Mouse (Mus musculus) MEL (cell line): ENCODE measurements around the gene Mtmr11. TPM values are rescaled to one million over a fixed set of nuclear protein-coding genes. Genes with fewer than 3 reads are reported as not detected.

Experiments
- DNase-seq: peaks from one replicate; pipeline ENCODE4 v3.0.0; 2011; ENCODE audit warnings: low read depth, low spot score
- H3K27ac ChIP-seq: 2 replicates; pipeline ENCODE4 v1.5.1; 2012; ENCODE audit warnings: low read depth, mild to moderate bottlenecking, control low read depth, low read length, moderate library complexity; ENCODE audit not compliant: control insufficient read depth
- H3K27me3 ChIP-seq, 2 experiments: fragments of 150-350 bp in 1 of 2; sonication (generic) in 1 of 2; 2 replicates each; pipeline ENCODE4 v1.6.1; 2012; ENCODE audit warnings: low read length in 2 of 2, mild to moderate bottlenecking in 2 of 2, improper control_type of control experiment in 1 of 2, moderate library complexity in 1 of 2; ENCODE audit not compliant: insufficient read depth in 2 of 2, control insufficient read depth in 1 of 2
- H3K36me3 ChIP-seq, 2 experiments: 2 replicates each; pipeline ENCODE4 v1.6.1; 2012 to 2014; ENCODE audit warnings: low read length in 2 of 2, improper control_type of control experiment in 1 of 2, inconsistent platforms in 1 of 2, mild to moderate bottlenecking in 1 of 2; ENCODE audit not compliant: insufficient read depth in 2 of 2, control insufficient read depth in 1 of 2
- H3K4me1 ChIP-seq, 2 experiments: fragments of 150-350 bp in 1 of 2; sonication (generic) in 1 of 2; 2 replicates each; pipeline ENCODE4 v1.6.1; 2012; ENCODE audit warnings: low read length in 2 of 2, improper control_type of control experiment in 1 of 2, mild to moderate bottlenecking in 1 of 2; ENCODE audit not compliant: insufficient read depth in 2 of 2, control insufficient read depth in 1 of 2
- H3K4me3 ChIP-seq, 2 experiments: fragments of 150-350 bp in 1 of 2; sonication (generic) in 1 of 2; 2 replicates each; pipeline ENCODE4 v1.5.1; 2012; ENCODE audit warnings: low read depth in 2 of 2, low read length in 2 of 2, mild to moderate bottlenecking in 2 of 2, moderate library complexity in 2 of 2, control low read depth in 1 of 2, improper control_type of control experiment in 1 of 2; ENCODE audit not compliant: control insufficient read depth in 1 of 2, insufficient read depth in 1 of 2
- H3K79me2 ChIP-seq: 2 replicates; pipeline ENCODE4 v1.6.1; 2012; ENCODE audit warnings: mild to moderate bottlenecking, low read length, moderate library complexity; ENCODE audit not compliant: control insufficient read depth, poor library complexity, insufficient read depth
- H3K9ac ChIP-seq: 2 replicates; pipeline ENCODE4 v1.6.1; 2012; ENCODE audit warnings: low read depth, mild to moderate bottlenecking, control low read depth, low read length, moderate library complexity; ENCODE audit not compliant: control insufficient read depth, poor library complexity, severe bottlenecking
- H3K9me3 ChIP-seq: fragments of 150-350 bp; sonication (generic); replicated peaks from 2 replicates; pipeline ENCODE4 v1.6.1; 2012; ENCODE audit warnings: mild to moderate bottlenecking, low read length, improper control_type of control experiment, moderate library complexity; ENCODE audit not compliant: insufficient read depth
- CHD1 ChIP-seq: IDR thresholded peaks from 2 replicates; pipeline ENCODE4 v1.6.1; 2012; ENCODE audit warnings: low read depth, mild to moderate bottlenecking, inconsistent platforms, low read length, improper control_type of control experiment
- CTCF ChIP-seq, 3 experiments: IDR thresholded peaks in 2 of 3; conservative IDR thresholded peaks in 1 of 3; 2 replicates each; pipeline ENCODE4 v1.5.1; 2011 to 2012; ENCODE audit warnings: low read length in 3 of 3, low read depth in 2 of 3, mild to moderate bottlenecking in 2 of 3, improper control_type of control experiment in 1 of 3, inconsistent platforms in 1 of 3, mixed read lengths in 1 of 3, moderate library complexity in 1 of 3; ENCODE audit not compliant: control insufficient read depth in 1 of 3, insufficient read depth in 1 of 3, poor library complexity in 1 of 3, severe bottlenecking in 1 of 3
- E2F4 ChIP-seq: IDR thresholded peaks from 2 replicates; pipeline ENCODE4 v1.6.1; 2011; ENCODE audit warnings: low read depth, low read length, improper control_type of control experiment, borderline replicate concordance
- EP300 ChIP-seq, 2 experiments: IDR thresholded peaks; 2 replicates each; pipeline ENCODE4 v1.6.1; 2011; ENCODE audit warnings: improper control_type of control experiment in 2 of 2, low read length in 2 of 2, low read depth in 1 of 2, mild to moderate bottlenecking in 1 of 2
- ETS1 ChIP-seq: IDR thresholded peaks from 2 replicates; pipeline ENCODE4 v1.6.1; 2012; ENCODE audit warnings: low read depth, mild to moderate bottlenecking, inconsistent platforms, low read length, improper control_type of control experiment, moderate library complexity
- GABPA ChIP-seq: IDR thresholded peaks from 2 replicates; pipeline ENCODE4 v1.6.1; 2012; ENCODE audit warnings: low read depth, mild to moderate bottlenecking, inconsistent platforms, low read length, improper control_type of control experiment, moderate library complexity
- JUND ChIP-seq: IDR thresholded peaks from 2 replicates; pipeline ENCODE4 v1.6.1; 2011; ENCODE audit warnings: low read depth, mild to moderate bottlenecking, improper control_type of control experiment, low read length
- MAFK ChIP-seq: IDR thresholded peaks from 2 replicates; pipeline ENCODE4 v1.6.1; 2011; ENCODE audit warnings: low read depth, mild to moderate bottlenecking, low read length, improper control_type of control experiment, borderline replicate concordance
- MAX ChIP-seq: IDR thresholded peaks from 2 replicates; pipeline ENCODE4 v1.6.1; 2011; ENCODE audit warnings: low read length, improper control_type of control experiment
- MAZ ChIP-seq: IDR thresholded peaks from 2 replicates; pipeline ENCODE4 v1.6.1; 2012; ENCODE audit warnings: low read depth, mild to moderate bottlenecking, inconsistent platforms, low read length, improper control_type of control experiment
- MXI1 ChIP-seq: IDR thresholded peaks from 2 replicates; pipeline ENCODE4 v1.6.1; 2011; ENCODE audit warnings: mild to moderate bottlenecking, low read depth, low read length, improper control_type of control experiment
- NELFE ChIP-seq: IDR thresholded peaks from 2 replicates; pipeline ENCODE4 v1.6.1; 2011; ENCODE audit warnings: low read depth, low read length, improper control_type of control experiment
- NRF1 ChIP-seq: IDR thresholded peaks from 2 replicates; pipeline ENCODE4 v1.6.1; 2014; ENCODE audit warnings: low read depth, mild to moderate bottlenecking, inconsistent platforms, low read length, improper control_type of control experiment, moderate library complexity; ENCODE audit not compliant: poor library complexity, insufficient read depth, severe bottlenecking
- POLR2A ChIP-seq, 2 experiments: IDR thresholded peaks; 2 replicates each; pipeline ENCODE4 v1.6.1; 2011 to 2012; ENCODE audit warnings: low read length in 2 of 2, mild to moderate bottlenecking in 2 of 2, control low read depth in 1 of 2, improper control_type of control experiment in 1 of 2, low read depth in 1 of 2, moderate library complexity in 1 of 2; ENCODE audit not compliant: control insufficient read depth in 1 of 2, insufficient read depth in 1 of 2, poor library complexity in 1 of 2
- POLR2AphosphoS5 ChIP-seq: IDR thresholded peaks from 2 replicates; pipeline ENCODE4 v1.6.1; 2012; ENCODE audit warnings: low read depth, borderline replicate concordance, mild to moderate bottlenecking, inconsistent platforms, low read length, moderate library complexity, mixed read lengths
- RCOR1 ChIP-seq: IDR thresholded peaks from 2 replicates; pipeline ENCODE4 v1.6.1; 2012; ENCODE audit warnings: low read depth, mild to moderate bottlenecking, inconsistent platforms, low read length, improper control_type of control experiment
- SIN3A ChIP-seq: IDR thresholded peaks from 2 replicates; pipeline ENCODE4 v1.6.1; 2012; ENCODE audit warnings: low read length, improper control_type of control experiment, inconsistent platforms
- SMC3 ChIP-seq: IDR thresholded peaks from 2 replicates; pipeline ENCODE4 v1.6.1; 2011; ENCODE audit warnings: low read depth, low read length, improper control_type of control experiment
- TBP ChIP-seq: IDR thresholded peaks from 2 replicates; pipeline ENCODE4 v1.8.0; 2011; ENCODE audit warnings: low read depth, low read length, improper control_type of control experiment
- TCF12 ChIP-seq: IDR thresholded peaks from 2 replicates; pipeline ENCODE4 v1.6.1; 2014; ENCODE audit warnings: low read depth, mild to moderate bottlenecking, inconsistent platforms, low read length, improper control_type of control experiment, moderate library complexity
- UBTF ChIP-seq: IDR thresholded peaks from 2 replicates; pipeline ENCODE4 v1.6.1; 2012; ENCODE audit warnings: low read depth, mild to moderate bottlenecking, inconsistent platforms, low read length, improper control_type of control experiment, moderate library complexity, borderline replicate concordance; ENCODE audit not compliant: insufficient read depth
- USF2 ChIP-seq, 2 experiments: IDR thresholded peaks; 2 replicates each; pipeline ENCODE4 v1.6.1; 2011 to 2012; ENCODE audit warnings: improper control_type of control experiment in 2 of 2, low read length in 2 of 2, borderline replicate concordance in 1 of 2, inconsistent platforms in 1 of 2, low read depth in 1 of 2, mild to moderate bottlenecking in 1 of 2; ENCODE audit not compliant: insufficient read depth in 1 of 2
- ZC3H11A ChIP-seq: IDR thresholded peaks from 2 replicates; pipeline ENCODE4 v1.6.1; 2012; ENCODE audit warnings: low read depth, mild to moderate bottlenecking, inconsistent platforms, low read length, improper control_type of control experiment
- ZNF384 ChIP-seq: IDR thresholded peaks from 2 replicates; pipeline ENCODE4 v1.6.1; 2012; ENCODE audit warnings: low read depth, mild to moderate bottlenecking, inconsistent platforms, low read length, improper control_type of control experiment
- polyA plus RNA-seq, 2 experiments: library from polyadenylated mRNA; stranded (reverse) in 1 of 2; unstranded in 1 of 2; fragments of >175 nt in 1 of 2; fragments of >200 nt in 1 of 2; gene quantifications; 2 replicates each; pipeline versions ENCODE4 v1.2.1 to v1.2.4; 2012; ENCODE audit warnings: low replicate concordance in 2 of 2, low read depth in 1 of 2; ENCODE audit not compliant: insufficient read length in 2 of 2, insufficient read depth in 1 of 2, missing spikeins in 1 of 2
- total RNA-seq: library from RNA; depleted of rRNA; stranded (reverse); fragments of 300-350 nt; gene quantifications from 2 replicates; pipeline ENCODE4 v1.2.3, GENCODE M21; 2012

Mtmr11 gene
- total and polyA plus RNA-seq, 3 experiments, result 0.77 to 1.4 TPM; not detected in 1

GRCm38 (mm10) chr3:96128128-96128527 lies 33.7 kb upstream of the Mtmr11 start:
- TF ChIP-seq TBP, result no peak
- no peak for TF ChIP-seq SIN3A
- TF ChIP-seq CTCF (IDR thresholded peaks at IDR 0.05 in 2 of 3, conservative IDR thresholded peaks at IDR 0.05 in 1 of 3; ENCODE audit: control insufficient read depth in 1 of 3, insufficient read depth in 1 of 3, low read depth in 2 of 3, low read length in 3 of 3, poor library complexity in 1 of 3, severe bottlenecking in 1 of 3), result no peak
- TF ChIP-seq POLR2AphosphoS5, result no peak
- TF ChIP-seq SMC3, result no peak
- TF ChIP-seq POLR2A (IDR thresholded peaks at IDR 0.05; ENCODE audit: control insufficient read depth in 1 of 2, insufficient read depth in 1 of 2, low read depth in 1 of 2, low read length in 2 of 2, poor library complexity in 1 of 2), result no peak
- TF ChIP-seq E2F4, result no peak
- no peak for TF ChIP-seq MAFK
- TF ChIP-seq ZC3H11A, result no peak
- TF ChIP-seq RCOR1, result no peak
- no peak for TF ChIP-seq MAZ
- no peak for TF ChIP-seq ETS1
- TF ChIP-seq NELFE, result no peak
- no peak for TF ChIP-seq NRF1
- TF ChIP-seq UBTF, result no peak
- TF ChIP-seq, all 39 proteins: peak for 0
- H3K79me2 ChIP-seq, result peaks cover 2% of the 10 kb centered on the region; the same call in 1 of the 2 replicates
- no peak overlapping the region for H3K9ac ChIP-seq
- H3K9me3 ChIP-seq, result no peaks in the 10 kb centered on the region
- peaks cover 5 to 8% of the 10 kb centered on the region in 2 experiments; a peak in 3 of 4 replicates for H3K4me1 ChIP-seq
- no peak overlapping the region for H3K27ac ChIP-seq
- no peak overlapping the region for H3K4me3 ChIP-seq
- H3K27me3 ChIP-seq, result no peaks in the 10 kb centered on the region
- DNase-seq, result no peak
- peaks cover 3 to 19% of the 10 kb centered on the region in 2 experiments; a peak in 3 of 4 replicates for H3K36me3 ChIP-seq

- no peak for DNase-seq
- Histone ChIP-seq H3K79me2 (no peaks in the 10 kb centered on the region), H3K27ac (no peak overlapping the region), H3K9ac (no peak overlapping the region), H3K4me3 (no peak overlapping the region), H3K4me1 (peaks cover 5 to 8% of the 10 kb centered on the region in 2 experiments; a peak in 2 of 4 replicates), H3K27me3 (no peaks in the 10 kb centered on the region), H3K9me3 (no peaks in the 10 kb centered on the region), H3K36me3 (peaks cover 10 to 19% of the 10 kb centered on the region in 2 experiments)
- TF ChIP-seq MAX (no peak), CHD1 (no peak), ZNF384 (no peak), NRF1 (no peak), USF2 (IDR thresholded peaks at IDR 0.05; ENCODE audit: borderline replicate concordance in 1 of 2, insufficient read depth in 1 of 2, low read depth in 1 of 2, low read length in 2 of 2) (no peak), TCF12 (no peak), GABPA (no peak), RCOR1 (no peak), MXI1 (no peak), JUND (no peak), MAZ (no peak), EP300 (IDR thresholded peaks at IDR 0.05; ENCODE audit: low read depth in 1 of 2, low read length in 2 of 2) (no peak), POLR2A (IDR thresholded peaks at IDR 0.05; ENCODE audit: control insufficient read depth in 1 of 2, insufficient read depth in 1 of 2, low read depth in 1 of 2, low read length in 2 of 2, poor library complexity in 1 of 2) (no peak)
These were observed 29.3 kb upstream of the Mtmr11 start for GRCm38 (mm10) chr3:96132478-96132877.
